Mouse (Mus musculus) intestine, embryonic 14.5 days (tissue): ENCODE measurements around the gene Dnah3. TPM values are rescaled to one million over a fixed set of nuclear protein-coding genes. Genes with fewer than 3 reads are reported as not detected.

Experiments used
- ATAC-seq: fragments of 200-750 bp; cut with Nextera tagmentation; replicated peaks from 2 replicates; pipeline ENCODE4 v1.8.0; 2017; ENCODE audit warnings: low read depth, moderate number of reproducible peaks, moderate TSS enrichment, moderate library complexity; ENCODE audit not compliant: low FRiP score, low TSS enrichment
- DNase-seq: peaks from one replicate; pipeline ENCODE4 v3.0.0-alpha.2; 2018; ENCODE audit warnings: low spot score
- H3K27ac ChIP-seq: fragments of 300-500 bp; sonication (generic); 2 replicates; pipeline ENCODE4 v1.5.1; 2014; ENCODE audit warnings: low read depth, mild to moderate bottlenecking, control low read depth
- H3K27me3 ChIP-seq: fragments of 300-500 bp; sonication (generic); replicated peaks from 2 replicates; pipeline ENCODE4 v1.6.1; 2014; ENCODE audit warnings: low read length, control low read depth; ENCODE audit not compliant: control insufficient read depth, insufficient read depth
- H3K36me3 ChIP-seq: fragments of 300-500 bp; sonication (generic); 2 replicates; pipeline ENCODE4 v1.6.1; 2014; ENCODE audit warnings: low read length, control low read depth; ENCODE audit not compliant: control insufficient read depth, insufficient read depth
- H3K4me1 ChIP-seq: fragments of 300-500 bp; sonication (generic); replicated peaks from 2 replicates; pipeline ENCODE4 v1.6.1; 2014; ENCODE audit warnings: low read length, control low read depth, mixed read lengths; ENCODE audit not compliant: control insufficient read depth, insufficient read depth
- H3K4me2 ChIP-seq: fragments of 300-500 bp; sonication (generic); 2 replicates; pipeline ENCODE4 v1.6.1; 2014; ENCODE audit warnings: low read length
- H3K4me3 ChIP-seq: fragments of 300-500 bp; sonication (generic); 2 replicates; pipeline ENCODE4 v1.5.1; 2014; ENCODE audit warnings: low read depth, low read length, control low read depth, mixed read lengths
- H3K9ac ChIP-seq: fragments of 300-500 bp; sonication (generic); 2 replicates; pipeline ENCODE4 v1.6.1; 2014; ENCODE audit warnings: mild to moderate bottlenecking, low read length
- H3K9me3 ChIP-seq: fragments of 300-500 bp; sonication (generic); 2 replicates; pipeline ENCODE4 v1.6.1; 2016; ENCODE audit warnings: low read length, control low read depth; ENCODE audit not compliant: control insufficient read depth
- WGBS: fragments of 180-500 bp; shearing (Covaris S2); extraction: QIAGEN DNeasy Blood & Tissue Kit; methylation state at CpG from one replicate; pipeline ENCODE4 v1.1.7; 2014; 5-methylcytosine and 5-hydroxymethylcytosine counted together
- polyA plus RNA-seq: library from polyadenylated mRNA; unstranded; fragments of >200 nt; fragmentation: Nextera tagmentation; extraction: Ambion mirVana; gene quantifications from 2 replicates; pipeline ENCODE4 v1.2.1, GENCODE M21; 2014

Dnah3 gene
- polyA plus RNA-seq, 1 experiment from 2014 or later: not detected

GRCm38 (mm10) chr7:120036422-120036821 lies 58.7 kb downstream of the Dnah3 start:
- Histone ChIP-seq H3K4me2 (no peak overlapping the region), H3K4me1 (no peaks in the 10 kb centered on the region), H3K27me3 (no peaks in the 10 kb centered on the region), H3K9me3 (no peaks in the 10 kb centered on the region), H3K9ac (no peak overlapping the region), H3K27ac (no peak overlapping the region), H3K4me3 (no peak overlapping the region), H3K36me3 (no peaks in the 10 kb centered on the region)
- DNase-seq (no peak), ATAC-seq (no peak)
- 83% methylated on average over 5 of the region's 5 CpGs for WGBS

- Histone ChIP-seq H3K9me3 (no peaks in the 10 kb centered on the region), H3K4me1 (no peaks in the 10 kb centered on the region), H3K36me3 (no peaks in the 10 kb centered on the region), H3K27ac (no peak overlapping the region), H3K4me3 (no peak overlapping the region), H3K27me3 (no peaks in the 10 kb centered on the region), H3K4me2 (no peak overlapping the region), H3K9ac (no peak overlapping the region)
- DNase-seq (no peak), ATAC-seq (no peak)
- 70% methylated on average over 4 of the region's 4 CpGs for WGBS
Observed at GRCm38 (mm10) chr7:120034996-120035395, 60.1 kb downstream of the Dnah3 start.

- no peaks in the 10 kb centered on the region for H3K27me3 ChIP-seq
- H3K9ac ChIP-seq: no peak overlapping the region
- WGBS: 82% methylated on average over 1 of the region's 1 CpGs
- no peak for DNase-seq
- no peaks in the 10 kb centered on the region for H3K4me1 ChIP-seq
- no peak for ATAC-seq
- no peak overlapping the region for H3K27ac ChIP-seq
- H3K36me3 ChIP-seq: no peaks in the 10 kb centered on the region
- H3K4me3 ChIP-seq: no peak overlapping the region
- H3K4me2 ChIP-seq: no peak overlapping the region
- no peaks in the 10 kb centered on the region for H3K9me3 ChIP-seq
Observed at GRCm38 (mm10) chr7:120034566-120034965, 60.5 kb downstream of the Dnah3 start.

- no peak overlapping the region for H3K27ac ChIP-seq
- no peaks in the 10 kb centered on the region for H3K36me3 ChIP-seq
- no peaks in the 10 kb centered on the region for H3K9me3 ChIP-seq
- no peak for DNase-seq
- H3K4me1 ChIP-seq: no peaks in the 10 kb centered on the region
- H3K9ac ChIP-seq: no peak overlapping the region
- H3K27me3 ChIP-seq: no peaks in the 10 kb centered on the region
- no peak overlapping the region for H3K4me2 ChIP-seq
- H3K4me3 ChIP-seq: no peak overlapping the region
- no peak for ATAC-seq
- WGBS: 91% methylated on average over 1 of the region's 1 CpGs
Observed at GRCm38 (mm10) chr7:120028669-120029068, 66.4 kb downstream of the Dnah3 start.

- no peak for DNase-seq
- WGBS: 72% methylated on average over 6 of the region's 6 CpGs
- no peak overlapping the region for H3K27ac ChIP-seq
- no peaks in the 10 kb centered on the region for H3K9me3 ChIP-seq
- ATAC-seq: no peak
- H3K4me3 ChIP-seq: no peak overlapping the region
- H3K4me1 ChIP-seq: no peaks in the 10 kb centered on the region
- H3K9ac ChIP-seq: no peak overlapping the region
- H3K4me2 ChIP-seq: no peak overlapping the region
- no peaks in the 10 kb centered on the region for H3K27me3 ChIP-seq
- H3K36me3 ChIP-seq: no peaks in the 10 kb centered on the region
Observed at GRCm38 (mm10) chr7:119997066-119997465, 98.0 kb downstream of the Dnah3 start.

- no peak overlapping the region for H3K4me3 ChIP-seq
- no peaks in the 10 kb centered on the region for H3K36me3 ChIP-seq
- 64% methylated on average over 3 of the region's 3 CpGs for WGBS
- no peak overlapping the region for H3K9ac ChIP-seq
- H3K9me3 ChIP-seq: peaks cover 2% of the 10 kb centered on the region; the same call in 1 of the 2 replicates
- H3K27ac ChIP-seq: no peak overlapping the region
- H3K4me1 ChIP-seq: no peaks in the 10 kb centered on the region
- DNase-seq (no peak), ATAC-seq (no peak)
- no peak overlapping the region for H3K4me2 ChIP-seq
- H3K27me3 ChIP-seq: no peaks in the 10 kb centered on the region
Observed at GRCm38 (mm10) chr7:119985279-119985912, 109.7 kb downstream of the Dnah3 start.

GRCm38 (mm10) chr7:119980170-119980569 lies 114.9 kb downstream of the Dnah3 start:
- no peak overlapping the region for H3K9ac ChIP-seq
- H3K27ac ChIP-seq: no peak overlapping the region
- ATAC-seq (no peak), DNase-seq (no peak)
- no peaks in the 10 kb centered on the region for H3K4me1 ChIP-seq
- no peaks in the 10 kb centered on the region for H3K27me3 ChIP-seq
- 85% methylated on average over 3 of the region's 3 CpGs for WGBS
- no peaks in the 10 kb centered on the region for H3K9me3 ChIP-seq
- no peak overlapping the region for H3K4me2 ChIP-seq
- no peaks in the 10 kb centered on the region for H3K36me3 ChIP-seq
- no peak overlapping the region for H3K4me3 ChIP-seq

GRCm38 (mm10) chr7:119978576-119978975 lies 116.5 kb downstream of the Dnah3 start:
- Histone ChIP-seq H3K4me1 (no peaks in the 10 kb centered on the region), H3K36me3 (no peaks in the 10 kb centered on the region), H3K9ac (no peak overlapping the region), H3K4me2 (no peak overlapping the region), H3K27me3 (no peaks in the 10 kb centered on the region), H3K9me3 (no peaks in the 10 kb centered on the region), H3K4me3 (no peak overlapping the region), H3K27ac (no peak overlapping the region)
- DNase-seq: no peak
- ATAC-seq: no peak

GRCm38 (mm10) chr7:119977574-119977973 lies 117.5 kb downstream of the Dnah3 start:
- no peak for DNase-seq
- Histone ChIP-seq H3K36me3 (no peaks in the 10 kb centered on the region), H3K27ac (no peak overlapping the region), H3K27me3 (no peaks in the 10 kb centered on the region), H3K4me2 (no peak overlapping the region), H3K4me1 (no peaks in the 10 kb centered on the region), H3K4me3 (no peak overlapping the region), H3K9me3 (no peaks in the 10 kb centered on the region), H3K9ac (no peak overlapping the region)
- ATAC-seq: no peak
- WGBS: 81% methylated on average over 7 of the region's 7 CpGs
